Mouse (Mus musculus) forebrain, embryonic 14.5 days (tissue): ENCODE data around the gene Comt. TPM values are rescaled to one million over a fixed set of nuclear protein-coding genes. Genes with fewer than 3 reads are reported as not detected.

Source experiments
- ATAC-seq: fragments of 200-750 bp; cut with Nextera tagmentation; 2 replicates; pipeline ENCODE4 v1.8.0; 2017; ENCODE audit warnings: mild to moderate bottlenecking, moderate library complexity
- DNase-seq: peaks from one replicate; pipeline ENCODE4 v3.0.0-alpha.2; 2015; ENCODE audit warnings: low spot score
- H3K27ac ChIP-seq: fragments of 300-500 bp; sonication (generic); 2 replicates; pipeline ENCODE4 v1.5.1; 2014; ENCODE audit warnings: low read depth, mild to moderate bottlenecking, control low read depth, low read length, moderate library complexity
- H3K27me3 ChIP-seq: fragments of 300-500 bp; sonication (generic); replicated peaks from 2 replicates; pipeline ENCODE4 v1.6.1; 2014; ENCODE audit warnings: low read length, control low read depth, mixed read lengths; ENCODE audit not compliant: control insufficient read depth, insufficient read depth
- H3K36me3 ChIP-seq: fragments of 300-500 bp; sonication (generic); 2 replicates; pipeline ENCODE4 v1.6.1; 2014; ENCODE audit warnings: low read length, control low read depth; ENCODE audit not compliant: control insufficient read depth, insufficient read depth
- H3K4me1 ChIP-seq: fragments of 300-500 bp; sonication (generic); 2 replicates; pipeline ENCODE4 v1.6.1; 2014; ENCODE audit warnings: antibody characterized with exemption, low read length, control low read depth; ENCODE audit not compliant: control insufficient read depth, insufficient read depth
- H3K4me2 ChIP-seq: fragments of 300-500 bp; sonication (generic); 2 replicates; pipeline ENCODE4 v1.6.1; 2014; ENCODE audit warnings: mild to moderate bottlenecking, control low read depth, low read length
- H3K4me3 ChIP-seq: fragments of 300-500 bp; sonication (generic); 2 replicates; pipeline ENCODE4 v1.5.1; 2014; ENCODE audit warnings: low read depth, low read length, control low read depth
- H3K9ac ChIP-seq: fragments of 300-500 bp; sonication (generic); 2 replicates; pipeline ENCODE4 v1.6.1; 2014; ENCODE audit warnings: mild to moderate bottlenecking, low read length, control low read depth, moderate library complexity
- H3K9me3 ChIP-seq: fragments of 300-500 bp; sonication (generic); replicated peaks from 2 replicates; pipeline ENCODE4 v1.6.1; 2016; ENCODE audit warnings: low read length, control low read depth, mixed read lengths; ENCODE audit not compliant: control insufficient read depth
- WGBS: fragments of 180-500 bp; shearing (Covaris S2); extraction: QIAGEN DNeasy Blood & Tissue Kit; methylation state at CpG from one replicate; pipeline ENCODE4 v1.1.7; 2014; 5-methylcytosine and 5-hydroxymethylcytosine counted together
- polyA plus RNA-seq: library from polyadenylated mRNA; unstranded; fragments of >200 nt; fragmentation: Nextera tagmentation; extraction: Ambion mirVana; gene quantifications from 2 replicates; pipeline ENCODE4 v1.2.1, GENCODE M21; 2014

Gene Comt
- polyA plus RNA-seq, 1 experiment from 2014 or later = 54.6 TPM

DNA sequence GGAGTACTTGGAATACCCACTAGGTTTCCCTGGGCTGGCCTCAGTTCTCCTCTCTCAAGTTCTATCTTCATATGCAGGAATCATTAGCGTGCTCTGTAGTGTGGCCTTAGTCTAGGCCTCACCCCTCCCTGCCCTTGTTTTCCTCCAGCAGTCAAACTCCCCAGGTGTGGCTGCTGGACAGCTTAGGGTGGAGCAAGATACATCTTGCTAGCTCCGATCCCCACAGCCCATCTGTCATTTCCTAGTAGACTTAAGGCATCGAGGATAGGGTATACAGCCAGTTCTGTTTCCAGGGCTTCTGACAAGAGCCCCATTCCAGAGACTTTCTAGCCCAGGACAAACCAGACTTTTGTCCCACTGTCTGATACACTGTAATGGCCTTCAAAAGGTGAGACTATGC, 34.9 kb downstream of the Comt start:
- no peak overlapping the region for H3K4me3 ChIP-seq
- peak overlapping the region; percentile 6; the same call in 1 of the 2 replicates for H3K27ac ChIP-seq
- DNase-seq = no peak
- WGBS = 89% methylated on average over 3 of the region's 3 CpGs
- no peak for ATAC-seq
- no peaks in the 10 kb centered on the region for H3K27me3 ChIP-seq
- H3K4me2 ChIP-seq = no peak overlapping the region
- H3K4me1 ChIP-seq = peaks cover 39% of the 10 kb centered on the region
- H3K9ac ChIP-seq = no peak overlapping the region
- H3K9me3 ChIP-seq = no peaks in the 10 kb centered on the region
- H3K36me3 ChIP-seq = peaks cover under 1% of the 10 kb centered on the region; the same call in 1 of the 2 replicates

GRCm38 (mm10) chr16:18391127-18391526, 35.5 kb downstream of the Comt start:
- no peak for ATAC-seq
- Histone ChIP-seq H3K9me3 (no peaks in the 10 kb centered on the region), H3K9ac (no peak overlapping the region), H3K27me3 (no peaks in the 10 kb centered on the region), H3K36me3 (no peaks in the 10 kb centered on the region), H3K4me1 (peaks cover 35% of the 10 kb centered on the region), H3K27ac (no peak overlapping the region), H3K4me3 (no peak overlapping the region), H3K4me2 (no peak overlapping the region)
- 97% methylated on average over 3 of the region's 3 CpGs for WGBS
- DNase-seq = no peak

- H3K36me3 ChIP-seq = no peaks in the 10 kb centered on the region
- 75% methylated on average over 6 of the region's 6 CpGs for WGBS
- H3K27ac ChIP-seq = no peak overlapping the region
- H3K4me2 ChIP-seq = no peak overlapping the region
- DNase-seq = no peak
- no peak for ATAC-seq
- peaks cover 31% of the 10 kb centered on the region for H3K4me1 ChIP-seq
- no peak overlapping the region for H3K4me3 ChIP-seq
- H3K9me3 ChIP-seq = no peaks in the 10 kb centered on the region
- no peak overlapping the region for H3K9ac ChIP-seq
- H3K27me3 ChIP-seq = no peaks in the 10 kb centered on the region
Measured at GRCm38 (mm10) chr16:18390399-18390798, 36.3 kb downstream of the Comt start.

- Histone ChIP-seq H3K27ac (no peak overlapping the region), H3K9ac (no peak overlapping the region)
Measured at GRCm38 (mm10) chr16:18388583-18389435, 37.8 kb downstream of the Comt start.

GRCm38 (mm10) chr16:18387704-18388582, 38.7 kb downstream of the Comt start:
- no peaks in the 10 kb centered on the region for H3K27me3 ChIP-seq
- H3K4me1 ChIP-seq = peaks cover 31% of the 10 kb centered on the region
- no peak overlapping the region for H3K9ac ChIP-seq
- H3K4me3 ChIP-seq = no peak overlapping the region
- no peak overlapping the region for H3K27ac ChIP-seq
- no peak overlapping the region for H3K4me2 ChIP-seq
- 54% methylated on average over 5 of the region's 7 CpGs for WGBS
- ATAC-seq = no peak
- H3K9me3 ChIP-seq = no peaks in the 10 kb centered on the region
- DNase-seq = no peak
- no peaks in the 10 kb centered on the region for H3K36me3 ChIP-seq

More at GRCm38 (mm10) chr16:18388583-18389435, 37.8 kb downstream of the Comt start:
- WGBS = 90% methylated on average over 14 of the region's 14 CpGs
- no peaks in the 10 kb centered on the region for H3K27me3 ChIP-seq
- H3K4me3 ChIP-seq = no peak overlapping the region
- ATAC-seq = no peak
- H3K4me1 ChIP-seq = peaks cover 28% of the 10 kb centered on the region
- no peaks in the 10 kb centered on the region for H3K36me3 ChIP-seq
- DNase-seq = no peak
- H3K9me3 ChIP-seq = no peaks in the 10 kb centered on the region
- H3K4me2 ChIP-seq = no peak overlapping the region

DNA sequence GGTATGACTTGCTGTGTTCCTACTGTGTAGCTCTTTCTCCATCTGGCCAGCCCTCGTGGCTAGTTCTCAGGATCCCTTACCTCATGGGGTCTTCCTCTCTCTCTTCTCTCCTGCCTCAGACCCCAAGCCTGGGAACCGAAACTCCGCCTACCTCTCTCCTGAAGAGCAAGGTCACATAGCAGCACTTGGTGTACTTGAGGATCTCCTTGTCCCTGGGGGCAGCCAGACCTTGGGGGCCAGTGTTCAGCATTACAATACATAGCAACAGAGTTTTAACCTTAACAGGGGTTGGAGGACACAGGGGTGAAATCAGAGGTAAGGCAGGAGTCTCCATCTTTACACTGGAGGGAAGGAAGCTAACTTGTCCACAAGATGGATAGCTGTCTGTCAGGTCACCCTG, 39.7 kb downstream of the Comt start:
- WGBS = 52% methylated on average over 3 of the region's 3 CpGs
- Histone ChIP-seq H3K4me2 (no peak overlapping the region), H3K4me3 (no peak overlapping the region), H3K36me3 (no peaks in the 10 kb centered on the region), H3K4me1 (peaks cover 33% of the 10 kb centered on the region), H3K27ac (no peak overlapping the region), H3K27me3 (no peaks in the 10 kb centered on the region), H3K9ac (no peak overlapping the region), H3K9me3 (no peaks in the 10 kb centered on the region)
- ATAC-seq (no peak), DNase-seq (no peak)

- DNase-seq (peak; percentile 31), ATAC-seq (no peak)
- Histone ChIP-seq H3K27ac (no peak overlapping the region), H3K4me3 (no peak overlapping the region), H3K4me1 (peaks cover 37% of the 10 kb centered on the region), H3K9me3 (no peaks in the 10 kb centered on the region), H3K4me2 (no peak overlapping the region), H3K27me3 (no peaks in the 10 kb centered on the region), H3K9ac (no peak overlapping the region), H3K36me3 (no peaks in the 10 kb centered on the region)
- 65% methylated on average over 7 of the region's 7 CpGs for WGBS
Measured at GRCm38 (mm10) chr16:18386451-18386850, 40.2 kb downstream of the Comt start.

DNA sequence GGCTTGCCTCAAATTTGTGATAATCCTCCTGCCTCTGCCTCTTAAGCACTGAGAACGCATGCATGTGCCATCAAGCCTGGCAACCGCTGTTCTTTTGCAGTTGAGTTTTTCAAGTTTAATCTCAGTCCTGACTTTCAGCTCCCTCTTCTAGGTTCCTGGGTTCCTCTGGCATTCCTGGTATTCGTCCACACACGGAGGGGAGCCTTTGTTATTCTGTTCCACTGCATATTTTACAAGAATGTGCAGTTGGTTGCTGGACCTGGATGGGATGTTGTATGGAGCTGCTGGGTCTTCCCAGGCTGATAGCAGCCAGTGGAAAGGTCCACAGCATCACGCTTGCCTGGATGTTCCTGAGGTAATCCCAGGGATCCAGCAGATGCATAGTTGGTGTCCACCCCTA, 41.2 kb downstream of the Comt start:
- no peak overlapping the region for H3K27ac ChIP-seq
- H3K9ac ChIP-seq = no peak overlapping the region
- H3K27me3 ChIP-seq = no peaks in the 10 kb centered on the region
- WGBS = 73% methylated on average over 5 of the region's 5 CpGs
- no peak for ATAC-seq
- no peak for DNase-seq
- H3K4me1 ChIP-seq = peaks cover 47% of the 10 kb centered on the region
- no peaks in the 10 kb centered on the region for H3K36me3 ChIP-seq
- no peak overlapping the region for H3K4me2 ChIP-seq
- H3K4me3 ChIP-seq = no peak overlapping the region
- H3K9me3 ChIP-seq = no peaks in the 10 kb centered on the region
